Mouse (Mus musculus): ENCODE measurements around the gene Fbxo24.

DNA sequence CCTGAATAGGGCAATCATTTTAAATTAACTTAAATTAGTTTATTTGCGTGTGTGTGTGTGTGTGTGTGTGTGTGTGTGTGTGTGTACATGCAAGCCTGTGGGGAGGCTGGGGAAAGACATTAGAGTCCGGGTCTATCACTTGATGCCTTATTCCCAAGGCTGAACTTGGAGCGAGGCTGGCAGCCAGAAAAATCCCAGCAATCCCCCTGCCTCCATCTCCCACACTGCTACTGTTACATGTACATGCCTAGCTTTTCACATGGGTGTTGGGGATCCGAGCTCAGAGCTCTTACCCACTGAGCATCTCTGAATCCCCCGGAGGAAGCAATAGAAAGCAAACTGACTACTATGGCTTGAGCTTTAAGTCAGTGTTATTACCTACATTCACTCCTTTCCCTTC lies 43.6 kb upstream of the Fbxo24 start:
- TF ChIP-seq POLR2A (IDR thresholded peaks at IDR 0.05; ENCODE audit: control insufficient read depth, extremely low read depth, insufficient read depth, low read length, poor library complexity), result no peak
- no peak for TF ChIP-seq CTCF (IDR thresholded peaks at IDR 0.05; ENCODE audit: borderline replicate concordance, control insufficient read depth, extremely low read depth, insufficient read depth, low read length, poor library complexity)

Data from thymus, adult 2 months (tissue).